Mouse (Mus musculus) olfactory bulb, adult 2 months (tissue): Measurements from ENCODE around the gene Gabarapl1.

Experiments
- CTCF ChIP-seq: fragments of 200-500 bp; IDR thresholded peaks from 2 replicates; pipeline ENCODE4 v1.5.1; 2012; ENCODE audit warnings: low read depth, mild to moderate bottlenecking, low read length, moderate library complexity; ENCODE audit not compliant: insufficient read depth
- POLR2A ChIP-seq: fragments of 200-500 bp; IDR thresholded peaks from 2 replicates; pipeline ENCODE4 v1.6.1; 2012; ENCODE audit warnings: mild to moderate bottlenecking, low read depth, low read length, moderate library complexity; ENCODE audit not compliant: insufficient read depth

DNA sequence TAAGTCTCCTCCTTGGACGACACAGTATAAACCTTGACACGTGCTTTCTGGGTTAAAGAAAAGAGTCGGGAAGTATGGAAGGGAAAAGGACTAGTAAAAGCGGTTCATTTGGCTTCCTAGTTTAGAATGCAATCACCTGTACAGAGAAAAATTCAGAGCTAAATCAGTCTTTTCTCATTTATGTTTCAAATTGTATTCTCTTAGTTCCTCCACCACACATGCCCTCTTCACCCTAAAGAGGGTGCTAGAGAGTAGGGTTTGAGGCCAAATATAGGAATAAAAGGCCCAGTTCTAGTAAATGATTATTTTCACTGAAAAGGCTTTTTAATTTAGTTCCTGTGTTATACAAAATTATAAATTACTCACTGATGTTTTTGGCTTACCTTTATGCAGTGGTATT, 48.3 kb downstream of the Gabarapl1 start:
- no peak for TF ChIP-seq CTCF
- TF ChIP-seq POLR2A: no peak
